Mouse (Mus musculus) limb, embryonic 12.5 days (tissue): ENCODE results near the gene Pkmyt1. TPM values are rescaled to one million over a fixed set of nuclear protein-coding genes. Genes with fewer than 3 reads are reported as not detected.

Experiments
- ATAC-seq: fragments of 200-750 bp; cut with Nextera tagmentation; 2 replicates; pipeline ENCODE4 v1.8.0; 2017; ENCODE audit warnings: low read depth, moderate TSS enrichment; ENCODE audit not compliant: insufficient number of reproducible peaks, insufficient read depth, low FRiP score, low TSS enrichment
- H3K27ac ChIP-seq: fragments of 300-500 bp; sonication (generic); 2 replicates; pipeline ENCODE4 v1.5.1; 2016; ENCODE audit warnings: mild to moderate bottlenecking, moderate library complexity
- H3K27me3 ChIP-seq: fragments of 300-500 bp; sonication (generic); 2 replicates; pipeline ENCODE4 v1.6.1; 2016; ENCODE audit warnings: mild to moderate bottlenecking, moderate library complexity
- H3K36me3 ChIP-seq: fragments of 300-500 bp; sonication (generic); 2 replicates; pipeline ENCODE4 v1.6.1; 2016; ENCODE audit warnings: mild to moderate bottlenecking, moderate library complexity
- H3K4me1 ChIP-seq: fragments of 300-500 bp; sonication (generic); replicated peaks from 2 replicates; pipeline ENCODE4 v1.6.1; 2016
- H3K4me2 ChIP-seq: fragments of 300-500 bp; sonication (generic); 2 replicates; pipeline ENCODE4 v1.6.1; 2016; ENCODE audit warnings: mild to moderate bottlenecking, moderate library complexity
- H3K4me3 ChIP-seq: fragments of 300-500 bp; sonication (generic); replicated peaks from 2 replicates; pipeline ENCODE4 v1.5.1; 2016; ENCODE audit warnings: mild to moderate bottlenecking
- H3K9ac ChIP-seq: fragments of 300-500 bp; sonication (generic); replicated peaks from 2 replicates; pipeline ENCODE4 v1.6.1; 2016; ENCODE audit warnings: mild to moderate bottlenecking, moderate library complexity
- H3K9me3 ChIP-seq: fragments of 300-500 bp; sonication (generic); 2 replicates; pipeline ENCODE4 v1.6.1; 2016; ENCODE audit warnings: mild to moderate bottlenecking, moderate library complexity
- WGBS: fragments of 180-500 bp; shearing (Covaris S2); methylation state at CpG from one replicate; pipeline ENCODE4 v1.1.7; 2016; 5-methylcytosine and 5-hydroxymethylcytosine counted together
- polyA plus RNA-seq: library from polyadenylated mRNA; unstranded; fragments of >200 nt; fragmentation: Nextera tagmentation; extraction: Ambion mirVana; gene quantifications from 2 replicates; pipeline ENCODE4 v1.2.1, GENCODE M21; 2016

Gene Pkmyt1
- 49.1 and 53.1 TPM in 2 replicates for polyA plus RNA-seq

DNA sequence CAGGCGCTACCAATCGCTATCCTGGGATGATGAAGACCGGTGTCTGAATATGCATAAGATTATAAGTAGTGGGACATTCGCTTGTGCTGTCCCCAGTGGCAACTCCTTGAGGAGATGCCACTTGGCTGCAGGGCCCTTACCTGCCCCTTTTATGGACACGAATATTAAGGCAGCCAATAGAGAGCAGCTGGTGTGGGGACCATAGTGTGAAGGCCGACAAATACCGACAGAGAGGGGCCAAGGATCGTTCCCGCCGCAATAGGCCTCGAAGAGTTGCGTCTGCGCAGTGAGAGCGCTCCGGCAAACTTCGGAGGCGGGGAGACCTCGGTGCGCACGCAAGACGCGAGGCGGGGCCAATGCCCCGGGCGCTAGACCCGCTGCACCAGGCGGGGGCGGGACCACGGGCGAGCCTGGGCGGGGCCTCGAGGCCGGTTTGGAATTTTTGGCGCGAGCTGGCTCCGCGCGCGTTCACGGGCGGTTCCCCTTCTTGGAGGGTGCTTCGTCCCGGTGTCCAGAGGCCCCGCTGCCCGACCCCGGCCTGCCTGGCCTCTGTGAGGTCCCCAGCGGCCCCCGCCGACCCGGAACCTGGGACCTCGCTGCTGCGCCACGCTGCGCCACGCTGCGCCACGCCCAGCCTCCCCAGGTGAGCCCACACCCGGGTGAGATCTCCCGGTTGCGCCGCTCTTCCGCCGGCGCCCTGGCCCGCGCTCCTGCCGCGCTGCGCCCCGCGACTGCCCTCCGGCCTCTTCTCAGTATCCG lies at the start of gene Pkmyt1:
Pkmyt1 (plus strand) TSS at position 338 of the 759 bp plus-strand sequence.
- no peaks in the 10 kb centered on the region for H3K27me3 ChIP-seq
- peak within 1 kb of the TSS; percentile 88 for H3K4me3 ChIP-seq
- WGBS, result 2% methylated on average over 73 of the region's 73 CpGs
- H3K36me3 ChIP-seq, result no peaks in the 10 kb centered on the region
- peak within 1 kb of the TSS; percentile 78 for H3K9ac ChIP-seq
- H3K9me3 ChIP-seq, result no peaks in the 10 kb centered on the region
- peak within 1 kb of the TSS; percentile 81 for H3K4me2 ChIP-seq
- peak; percentile 90 for ATAC-seq
- H3K4me1 ChIP-seq, result peaks cover 13% of the 10 kb centered on the region
- peak within 1 kb of the TSS; percentile 71 for H3K27ac ChIP-seq

DNA sequence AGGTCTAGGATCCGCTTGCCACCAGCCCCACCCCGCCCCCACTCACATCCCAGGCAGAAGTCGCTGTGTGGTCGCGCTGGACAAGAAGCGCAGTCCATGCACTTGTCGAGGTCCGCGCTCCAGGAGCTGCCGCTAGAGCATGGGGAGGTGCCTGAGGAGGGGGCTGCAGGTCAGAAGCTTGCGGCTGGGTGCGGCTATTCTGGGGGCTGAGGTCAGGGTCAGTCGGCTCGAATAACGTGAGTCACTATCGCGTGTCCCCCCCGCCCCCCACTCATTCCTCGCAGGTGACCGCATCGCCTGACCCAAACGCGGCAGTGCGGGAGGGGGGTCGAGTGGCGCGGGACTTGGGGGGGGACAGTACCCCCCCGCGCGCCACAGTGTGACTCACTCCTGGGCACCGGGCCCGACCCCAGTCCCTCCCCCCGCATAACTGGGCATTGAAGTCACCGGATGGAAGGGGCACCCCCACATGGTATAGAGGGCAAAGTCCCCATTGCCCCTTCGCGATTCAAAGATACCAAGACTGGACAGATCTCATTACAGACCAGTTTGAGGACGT lies 49.6 kb upstream of the Pkmyt1 start:
- Histone ChIP-seq H3K36me3 (no peaks in the 10 kb centered on the region), H3K9me3 (no peaks in the 10 kb centered on the region), H3K4me3 (peak overlapping the region; percentile 49), H3K27ac (no peak overlapping the region), H3K27me3 (peaks cover 63% of the 10 kb centered on the region), H3K4me2 (peak overlapping the region; percentile 97), H3K4me1 (peaks cover 44% of the 10 kb centered on the region), H3K9ac (peak overlapping the region; percentile 50)
- ATAC-seq, result no peak
- under 1% methylated on average over 37 of the region's 37 CpGs for WGBS

DNA sequence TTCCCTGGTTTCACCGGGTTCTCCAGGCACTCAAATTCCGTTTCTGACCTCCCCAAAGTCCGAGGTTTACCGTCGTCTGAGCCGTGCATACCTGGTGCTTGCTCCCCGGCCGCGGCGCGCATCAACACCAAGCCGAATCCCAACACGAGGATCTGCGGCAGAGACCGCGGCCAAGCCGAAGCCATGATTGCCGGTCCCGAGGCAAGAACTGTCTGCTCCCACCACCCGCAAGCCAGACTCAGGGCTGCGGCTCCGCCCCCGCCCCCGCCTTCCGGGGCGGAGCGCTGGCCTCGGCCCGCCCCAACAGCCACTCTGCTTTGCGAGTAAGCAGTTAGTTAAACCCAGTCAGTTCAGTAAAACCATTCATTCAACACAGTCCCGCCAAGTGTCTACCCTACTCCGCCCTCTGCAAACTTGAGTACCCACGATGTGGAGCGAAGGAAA lies 48.9 kb upstream of the Pkmyt1 start, which contains the start of gene Tnfrsf12a:
Tnfrsf12a (minus strand) TSS at position 233 of the 444 bp plus-strand sequence.
- Histone ChIP-seq H3K27me3 (peaks cover 70% of the 10 kb centered on the region), H3K4me3 (peak within 1 kb of the TSS; percentile 49), H3K27ac (no peak within 1 kb of the TSS), H3K9me3 (no peaks in the 10 kb centered on the region), H3K36me3 (no peaks in the 10 kb centered on the region), H3K9ac (peak within 1 kb of the TSS; percentile 50), H3K4me2 (peak within 1 kb of the TSS; percentile 97), H3K4me1 (peaks cover 46% of the 10 kb centered on the region)
- under 1% methylated on average over 34 of the region's 34 CpGs for WGBS
- ATAC-seq, result no peak

DNA sequence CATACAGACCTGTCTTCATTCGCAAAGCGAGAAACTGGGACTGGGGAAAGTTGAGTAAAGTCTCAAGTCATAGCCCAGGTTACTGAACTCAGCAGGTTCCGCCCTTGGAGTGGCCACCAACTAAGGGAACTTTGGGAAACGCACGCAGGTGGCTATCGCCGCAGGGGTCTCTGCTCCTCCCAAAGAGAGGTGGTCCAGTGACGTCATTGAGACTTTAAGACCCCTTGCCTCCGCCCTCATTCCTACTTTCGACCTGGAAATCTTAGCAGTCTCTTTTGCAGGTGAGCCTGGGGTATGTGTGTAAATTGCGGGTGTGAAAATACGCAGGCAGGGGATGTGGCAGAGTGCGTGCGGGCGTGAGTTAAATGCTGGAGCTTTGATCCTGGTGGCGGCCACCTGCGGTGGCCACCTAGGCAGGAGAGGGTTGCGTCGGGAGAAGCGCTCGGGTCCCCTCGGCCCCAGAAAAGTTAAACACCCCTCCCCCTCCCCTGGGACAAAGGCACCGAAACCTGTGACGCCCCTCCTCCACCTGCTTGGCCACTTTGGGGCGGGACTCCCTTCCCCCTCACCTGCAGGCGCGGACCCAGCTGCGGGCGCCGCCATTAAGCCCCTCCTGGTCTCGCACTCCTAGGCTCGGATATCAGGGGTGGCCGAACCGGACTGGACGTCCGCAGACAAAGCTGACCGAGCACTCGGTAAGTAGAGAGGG lies 46.9 kb upstream of the Pkmyt1 start, which contains the start of gene Cldn6:
Cldn6 (plus strand) TSS at position 123 of the 709 bp plus-strand sequence.
- WGBS, result 2% methylated on average over 38 of the region's 38 CpGs
- no peaks in the 10 kb centered on the region for H3K9me3 ChIP-seq
- H3K36me3 ChIP-seq, result no peaks in the 10 kb centered on the region
- H3K9ac ChIP-seq, result no peak within 1 kb of the TSS
- peaks cover 55% of the 10 kb centered on the region for H3K4me1 ChIP-seq
- H3K4me3 ChIP-seq, result peak within 1 kb of the TSS; percentile 36
- H3K27me3 ChIP-seq, result peaks cover 90% of the 10 kb centered on the region
- no peak within 1 kb of the TSS for H3K27ac ChIP-seq
- H3K4me2 ChIP-seq, result peak within 1 kb of the TSS; percentile 55
- ATAC-seq, result no peak

DNA sequence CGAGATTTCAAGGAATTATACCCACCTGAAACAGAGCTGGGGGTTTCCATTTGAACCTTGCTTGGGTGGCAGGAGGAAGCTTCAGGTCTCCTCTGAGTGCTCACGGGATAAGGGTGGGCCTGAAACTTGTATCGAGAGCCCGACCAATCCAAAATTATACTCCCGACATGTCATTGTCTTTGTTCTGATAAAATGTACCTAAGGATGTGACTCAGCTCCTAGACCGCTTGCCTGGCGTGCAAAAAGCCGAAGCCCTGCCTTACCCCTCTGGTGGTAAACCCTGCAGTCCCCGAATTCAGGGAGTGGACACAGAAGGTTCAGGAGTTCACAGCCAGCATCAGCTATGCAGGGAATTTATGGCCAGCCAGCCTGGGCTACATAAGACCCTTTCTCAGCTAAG lies 45.8 kb upstream of the Pkmyt1 start:
- no peak overlapping the region for H3K4me3 ChIP-seq
- H3K27me3 ChIP-seq, result peaks cover 86% of the 10 kb centered on the region
- no peak for ATAC-seq
- H3K9me3 ChIP-seq, result no peaks in the 10 kb centered on the region
- no peak overlapping the region for H3K27ac ChIP-seq
- H3K4me1 ChIP-seq, result peaks cover 49% of the 10 kb centered on the region
- 0 out of 2 replicates have a peak overlapping the region, but pooled peaks have one; percentile 55 for H3K4me2 ChIP-seq
- H3K9ac ChIP-seq, result no peak overlapping the region
- WGBS, result 75% methylated on average over 9 of the region's 9 CpGs
- H3K36me3 ChIP-seq, result no peaks in the 10 kb centered on the region

DNA sequence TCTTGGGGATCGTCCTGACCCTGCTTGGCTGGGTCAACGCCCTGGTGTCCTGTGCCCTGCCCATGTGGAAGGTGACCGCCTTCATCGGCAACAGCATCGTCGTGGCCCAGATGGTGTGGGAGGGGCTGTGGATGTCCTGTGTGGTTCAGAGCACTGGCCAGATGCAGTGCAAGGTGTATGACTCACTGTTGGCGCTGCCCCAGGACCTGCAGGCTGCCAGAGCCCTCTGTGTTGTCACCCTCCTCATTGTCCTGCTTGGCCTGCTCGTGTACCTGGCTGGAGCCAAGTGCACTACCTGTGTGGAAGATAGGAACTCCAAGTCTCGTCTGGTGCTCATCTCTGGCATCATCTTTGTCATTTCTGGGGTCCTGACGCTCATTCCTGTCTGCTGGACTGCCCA lies 45.0 kb upstream of the Pkmyt1 start:
- no peak for ATAC-seq
- Histone ChIP-seq H3K4me1 (peaks cover 42% of the 10 kb centered on the region), H3K36me3 (no peaks in the 10 kb centered on the region), H3K9me3 (no peaks in the 10 kb centered on the region), H3K9ac (no peak overlapping the region), H3K4me2 (no peak overlapping the region), H3K27ac (no peak overlapping the region), H3K27me3 (peaks cover 80% of the 10 kb centered on the region), H3K4me3 (no peak overlapping the region)
- WGBS, result 65% methylated on average over 10 of the region's 10 CpGs

DNA sequence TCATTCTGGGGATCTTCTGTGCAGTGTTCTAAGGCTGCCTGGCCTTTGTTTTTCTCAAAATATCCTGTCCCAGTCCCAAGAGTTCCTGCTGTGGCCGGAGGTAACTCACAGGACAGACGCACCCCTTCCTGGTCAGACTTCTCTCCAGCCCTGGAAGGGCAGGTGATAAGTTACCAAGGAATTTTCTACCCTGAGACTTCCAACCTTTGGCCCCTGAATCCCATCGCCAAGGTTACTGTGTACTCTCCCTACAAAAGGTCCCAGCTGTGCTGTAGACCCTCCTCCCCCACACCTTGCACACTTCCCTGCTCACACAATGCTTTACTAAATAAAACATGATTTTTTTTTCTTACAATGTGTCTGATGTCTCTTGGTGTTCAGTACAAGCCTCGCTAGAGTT lies 44.0 kb upstream of the Pkmyt1 start:
- H3K9ac ChIP-seq, result no peak overlapping the region
- H3K4me3 ChIP-seq, result no peak overlapping the region
- H3K27me3 ChIP-seq, result peaks cover 73% of the 10 kb centered on the region
- peaks cover 34% of the 10 kb centered on the region for H3K4me1 ChIP-seq
- H3K9me3 ChIP-seq, result no peaks in the 10 kb centered on the region
- no peak overlapping the region for H3K27ac ChIP-seq
- WGBS, result 64% methylated on average over 4 of the region's 4 CpGs
- ATAC-seq, result no peak
- H3K4me2 ChIP-seq, result 0 out of 2 replicates have a peak overlapping the region, but pooled peaks have one; percentile 48
- H3K36me3 ChIP-seq, result no peaks in the 10 kb centered on the region

DNA sequence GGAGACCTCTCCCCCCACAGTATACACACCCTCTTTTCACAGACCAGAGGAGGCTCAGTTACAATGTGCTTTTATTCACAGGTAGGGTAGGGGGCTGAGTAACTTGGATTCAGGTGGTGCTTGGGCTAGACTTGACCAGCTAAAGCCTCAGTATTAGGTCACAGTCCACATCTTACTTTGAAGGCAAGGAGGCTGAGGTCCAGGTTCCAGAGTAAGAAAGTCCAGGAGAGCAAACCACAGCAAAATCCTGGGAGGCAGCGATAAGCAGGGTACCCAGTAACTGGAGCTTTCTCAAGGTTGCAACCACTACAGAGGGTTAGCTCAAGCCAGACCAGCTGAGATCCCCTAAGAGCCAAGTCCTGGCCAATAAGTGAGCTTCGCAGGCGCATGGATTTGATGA lies 43.6 kb upstream of the Pkmyt1 start:
- H3K4me1 ChIP-seq, result peaks cover 34% of the 10 kb centered on the region
- peak overlapping the region; percentile 28 for H3K4me3 ChIP-seq
- H3K36me3 ChIP-seq, result no peaks in the 10 kb centered on the region
- H3K4me2 ChIP-seq, result peak overlapping the region; percentile 48
- no peak overlapping the region for H3K9ac ChIP-seq
- 62% methylated on average over 3 of the region's 3 CpGs for WGBS
- ATAC-seq, result no peak
- H3K27ac ChIP-seq, result no peak overlapping the region
- H3K27me3 ChIP-seq, result peaks cover 73% of the 10 kb centered on the region
- H3K9me3 ChIP-seq, result no peaks in the 10 kb centered on the region

DNA sequence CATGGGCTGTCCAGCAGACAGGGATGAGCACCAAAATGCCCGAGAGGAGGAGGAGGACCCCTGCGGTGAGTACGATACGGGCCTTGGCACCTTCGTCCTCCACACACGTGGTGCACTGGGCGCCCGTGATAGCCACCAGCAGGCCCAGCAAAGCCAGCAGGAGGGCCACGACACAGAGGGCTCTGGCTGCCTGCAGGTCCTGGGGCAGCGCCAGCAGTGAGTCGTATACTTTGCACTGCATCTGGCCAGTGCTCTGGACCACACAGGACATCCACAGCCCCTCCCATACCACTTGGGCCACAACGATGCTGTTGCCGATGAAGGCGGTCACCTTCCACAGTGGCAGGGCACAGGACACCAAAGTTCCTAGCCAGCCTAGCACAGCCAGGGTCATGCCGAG lies 42.9 kb upstream of the Pkmyt1 start:
- peaks cover 68% of the 10 kb centered on the region for H3K27me3 ChIP-seq
- peak overlapping the region; percentile 48 for H3K4me2 ChIP-seq
- no peaks in the 10 kb centered on the region for H3K36me3 ChIP-seq
- H3K4me1 ChIP-seq, result peaks cover 34% of the 10 kb centered on the region
- H3K27ac ChIP-seq, result no peak overlapping the region
- H3K4me3 ChIP-seq, result peak overlapping the region; percentile 28
- 12% methylated on average over 15 of the region's 15 CpGs for WGBS
- peak overlapping the region; percentile 50 for H3K9ac ChIP-seq
- 0 out of 2 replicates have a peak, but pooled peaks have one; percentile 5 for ATAC-seq
- H3K9me3 ChIP-seq, result no peaks in the 10 kb centered on the region

DNA sequence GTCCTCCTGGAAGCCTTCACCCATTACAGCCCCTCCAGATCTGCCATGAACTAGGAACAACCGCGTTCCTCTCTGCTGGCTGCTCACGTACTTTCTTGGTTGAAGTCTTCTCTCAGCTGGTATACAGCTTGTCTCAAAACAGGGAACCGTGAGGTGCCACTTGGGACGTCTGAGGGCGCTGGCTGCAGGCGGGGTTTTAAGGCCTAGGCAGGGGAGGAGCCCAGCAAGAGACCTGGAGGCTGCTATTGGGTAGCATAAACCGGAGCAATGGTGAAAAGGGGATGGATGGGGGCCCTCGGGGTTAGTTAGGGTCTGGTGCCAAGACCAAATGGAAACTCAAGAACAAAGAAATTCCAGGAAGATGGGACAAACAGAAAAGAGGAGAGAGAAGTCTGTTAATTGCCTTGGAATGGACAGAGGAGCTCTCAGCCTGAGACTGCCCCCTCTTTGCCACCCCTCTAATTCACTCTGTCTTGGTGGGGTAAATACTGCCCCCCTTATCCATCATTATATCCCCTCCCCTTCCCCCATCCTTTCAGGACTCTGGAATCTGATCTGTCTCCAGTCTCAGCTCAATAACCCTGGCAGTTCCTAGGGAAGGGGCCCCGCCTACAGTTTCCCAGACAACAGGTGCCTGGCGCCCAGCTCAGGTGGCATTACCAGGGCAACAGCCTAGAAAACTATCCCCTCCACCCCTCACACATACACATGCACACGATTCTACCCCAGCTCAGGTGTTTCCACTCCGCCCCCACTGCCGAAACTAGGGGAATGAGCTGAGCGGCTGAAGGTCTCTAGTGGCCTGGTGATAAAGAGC lies 42.1 kb upstream of the Pkmyt1 start, which contains the start of gene Cldn9:
Cldn9 (minus strand) TSS at position 171 of the 817 bp plus-strand sequence.
- H3K36me3 ChIP-seq, result no peaks in the 10 kb centered on the region
- peak; percentile 83 for ATAC-seq
- peak within 1 kb of the TSS; percentile 50 for H3K9ac ChIP-seq
- H3K4me2 ChIP-seq, result peak within 1 kb of the TSS; percentile 48
- H3K27me3 ChIP-seq, result peaks cover 59% of the 10 kb centered on the region
- 11% methylated on average over 15 of the region's 15 CpGs for WGBS
- peaks cover 32% of the 10 kb centered on the region for H3K4me1 ChIP-seq
- H3K4me3 ChIP-seq, result peak within 1 kb of the TSS; percentile 28
- no peaks in the 10 kb centered on the region for H3K9me3 ChIP-seq
- H3K27ac ChIP-seq, result peak within 1 kb of the TSS; percentile 23; the same call in 1 of the 2 replicates
